Comparison of ENCODE assay signal across 9 mouse cellular contexts in the genomic region with DNA sequence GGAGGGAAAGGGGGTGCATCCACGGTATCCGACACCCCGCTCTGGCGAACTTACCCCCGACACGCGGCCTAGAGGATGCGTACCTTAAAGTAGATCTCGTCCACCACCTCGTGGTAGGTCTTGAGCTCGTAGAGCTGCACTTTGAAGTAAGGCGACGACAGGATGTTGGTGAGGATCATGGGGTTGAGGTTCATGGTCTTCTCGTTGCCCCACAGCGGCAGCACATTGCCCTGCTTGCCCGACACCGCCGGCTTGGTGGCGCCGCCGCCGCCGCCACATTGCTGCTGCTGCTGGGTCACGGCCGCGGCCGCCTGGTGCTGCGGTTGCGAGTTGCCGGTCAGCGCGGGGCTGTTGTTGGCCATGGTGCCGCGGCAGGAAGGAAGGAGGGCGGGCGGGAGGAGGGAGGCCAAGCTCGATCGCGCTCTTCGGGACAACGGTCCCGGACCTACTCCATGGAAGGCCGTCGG. TPM values are rescaled to one million over a fixed set of nuclear protein-coding genes. Genes with fewer than 3 reads are reported as not detected.
DNase-seq lines count a peak whose midpoint lies in the region; ATAC-seq and TF ChIP-seq lines count a peak whose summit lies in the region.
"Had no signal": no experiment of that assay in that cellular context is flagged by ENCODE, and none has a peak within 500 bp of the region (broad histone marks: within the 10 kb centered on the region; RNA-seq: fewer than 3 reads in every experiment).

No protein-coding gene starts in this region.

- no peaks in the 10 kb centered on the region for H3K9me3 ChIP-seq in neural tube, embryonic 11.5 days (ENCODE audit: control insufficient read depth, low read length)
- no peaks in the 10 kb centered on the region for H3K9me3 ChIP-seq in embryonic facial prominence, embryonic 12.5 days
- H3K9me3 ChIP-seq in kidney, embryonic 14.5 days (ENCODE audit: control insufficient read depth, low read length) = no peaks in the 10 kb centered on the region
- no peaks in the 10 kb centered on the region for H3K9me3 ChIP-seq in liver, embryonic 12.5 days (replicated peaks)
- H3K9me3 ChIP-seq in stomach, embryonic 15.5 days = no peaks in the 10 kb centered on the region

- TF ChIP-seq POLR2A in heart, adult 2 months (IDR thresholded peaks at IDR 0.05; ENCODE audit: insufficient read depth, low read depth, low read length) = no peak
- TF ChIP-seq POLR2A in myocyte (IDR thresholded peaks at IDR 0.05; ENCODE audit: insufficient read length, low read depth) = no peak

- H3K4me3 ChIP-seq in neural tube, embryonic 11.5 days (ENCODE audit: low read depth, low read length) = peak overlapping the region; percentile 86
- H3K4me3 ChIP-seq in embryonic facial prominence, embryonic 12.5 days = peak overlapping the region; percentile 98
- peak overlapping the region; percentile 98 for H3K4me3 ChIP-seq in heart, adult 2 months
- peak overlapping the region; percentile 95 for H3K4me3 ChIP-seq in kidney, embryonic 14.5 days (ENCODE audit: low read length)
- H3K4me3 ChIP-seq in liver, embryonic 12.5 days = peak overlapping the region; percentile 96
- H3K4me3 ChIP-seq in myocyte = peak overlapping the region; percentile 99
- peak overlapping the region; percentile 84 for H3K4me3 ChIP-seq in stomach, embryonic 15.5 days (replicated peaks)

- peak overlapping the region; percentile 98 for H3ac ChIP-seq in myocyte (ENCODE audit: control insufficient read depth, insufficient read length)

- no peaks in the 10 kb centered on the region for H3K36me3 ChIP-seq in neural tube, embryonic 11.5 days (ENCODE audit: control insufficient read depth, insufficient read depth, low read length)
- peaks cover 6% of the 10 kb centered on the region for H3K36me3 ChIP-seq in embryonic facial prominence, embryonic 12.5 days
- peaks cover 19% of the 10 kb centered on the region for H3K36me3 ChIP-seq in heart, adult 2 months (ENCODE audit: control insufficient read depth, insufficient read depth, low read length)
- peaks cover 25% of the 10 kb centered on the region for H3K36me3 ChIP-seq in kidney, embryonic 14.5 days (ENCODE audit: control insufficient read depth, insufficient read depth, low read length)
- H3K36me3 ChIP-seq in liver, embryonic 12.5 days = peaks cover 28% of the 10 kb centered on the region
- H3K36me3 ChIP-seq in myocyte (ENCODE audit: control insufficient read depth, insufficient read depth) = peaks cover 25% of the 10 kb centered on the region
- H3K36me3 ChIP-seq in stomach, embryonic 15.5 days = no peaks in the 10 kb centered on the region; the same call in 1 of the 2 replicates

- WGBS in neural tube, embryonic 11.5 days = under 1% methylated on average over 42 of the region's 44 CpGs
- under 1% methylated on average over 44 of the region's 44 CpGs for WGBS in embryonic facial prominence, embryonic 12.5 days
- under 1% methylated on average over 44 of the region's 44 CpGs for WGBS in heart, adult 2 months
- WGBS in kidney, embryonic 14.5 days = under 1% methylated on average over 44 of the region's 44 CpGs
- WGBS in liver, embryonic 12.5 days (ENCODE audit: insufficient replicate concordance) = under 1% methylated on average over 42 of the region's 44 CpGs
- under 1% methylated on average over 38 of the region's 44 CpGs for WGBS in stomach, embryonic 15.5 days

- H3K27me3 ChIP-seq in neural tube, embryonic 11.5 days (ENCODE audit: control insufficient read depth, insufficient read depth, low read length) = no peaks in the 10 kb centered on the region
- H3K27me3 ChIP-seq in embryonic facial prominence, embryonic 12.5 days = no peaks in the 10 kb centered on the region
- no peaks in the 10 kb centered on the region for H3K27me3 ChIP-seq in heart, adult 2 months (ENCODE audit: control insufficient read depth, insufficient read depth, low read length)
- no peaks in the 10 kb centered on the region for H3K27me3 ChIP-seq in kidney, embryonic 14.5 days (ENCODE audit: control insufficient read depth, insufficient read depth, low read length)
- H3K27me3 ChIP-seq in liver, embryonic 12.5 days (replicated peaks) = no peaks in the 10 kb centered on the region
- H3K27me3 ChIP-seq in myocyte (ENCODE audit: control insufficient read depth, insufficient read depth, insufficient read length) = no peaks in the 10 kb centered on the region
- H3K27me3 ChIP-seq in stomach, embryonic 15.5 days (replicated peaks) = no peaks in the 10 kb centered on the region

- H3K9ac ChIP-seq in neural tube, embryonic 11.5 days (ENCODE audit: low read length) = peak overlapping the region; percentile 87
- peak overlapping the region; percentile 93 for H3K9ac ChIP-seq in embryonic facial prominence, embryonic 12.5 days
- H3K9ac ChIP-seq in heart, adult 2 months (ENCODE audit: low read depth, low read length) = peak overlapping the region; percentile 92
- peak overlapping the region; percentile 96 for H3K9ac ChIP-seq in kidney, embryonic 14.5 days (ENCODE audit: low read depth, low read length)
- peak overlapping the region; percentile 96 for H3K9ac ChIP-seq in liver, embryonic 12.5 days
- H3K9ac ChIP-seq in stomach, embryonic 15.5 days = peak overlapping the region; percentile 90

- peak overlapping the region; percentile 95 for H3K27ac ChIP-seq in neural tube, embryonic 11.5 days (ENCODE audit: low read depth, low read length)
- H3K27ac ChIP-seq in embryonic facial prominence, embryonic 12.5 days = peak overlapping the region; percentile 99
- peak overlapping the region; percentile 96 for H3K27ac ChIP-seq in heart, adult 2 months
- H3K27ac ChIP-seq in kidney, embryonic 14.5 days (ENCODE audit: low read depth, low read length) = peak overlapping the region; percentile 100
- peak overlapping the region; percentile 95 for H3K27ac ChIP-seq in liver, embryonic 12.5 days
- H3K27ac ChIP-seq in stomach, embryonic 15.5 days = peak overlapping the region; percentile 100

- no peak for TF ChIP-seq EP300 in heart, adult 2 months (IDR thresholded peaks at IDR 0.05; ENCODE audit: insufficient read depth, low read depth, low read length)

- peak overlapping the region; percentile 97 for H3K4me2 ChIP-seq in neural tube, embryonic 11.5 days (ENCODE audit: low read depth)
- H3K4me2 ChIP-seq in embryonic facial prominence, embryonic 12.5 days (replicated peaks) = peak overlapping the region; percentile 89
- peak overlapping the region; percentile 68 for H3K4me2 ChIP-seq in kidney, embryonic 14.5 days (replicated peaks; ENCODE audit: low read depth, low read length)
- peak overlapping the region; percentile 88 for H3K4me2 ChIP-seq in liver, embryonic 12.5 days
- peak overlapping the region; percentile 93 for H3K4me2 ChIP-seq in myocyte (ENCODE audit: low read depth)
- H3K4me2 ChIP-seq in stomach, embryonic 15.5 days = peak overlapping the region; percentile 73

- intact Hi-C loops in heart, adult 2 months (cut with DNase I) = loop anchor here (5.0 to 10.0 kb wide), 4 partner anchors 54 to 346 kb away; a partner anchor contains a TSS

- H3K4me1 ChIP-seq in neural tube, embryonic 11.5 days (ENCODE audit: control insufficient read depth, insufficient read depth, low read length) = peaks cover 7% of the 10 kb centered on the region
- H3K4me1 ChIP-seq in embryonic facial prominence, embryonic 12.5 days = peaks cover 10% of the 10 kb centered on the region
- peaks cover 7% of the 10 kb centered on the region for H3K4me1 ChIP-seq in heart, adult 2 months (ENCODE audit: control insufficient read depth, insufficient read depth, low read length)
- peaks cover 13% of the 10 kb centered on the region; the same call in 1 of the 2 replicates for H3K4me1 ChIP-seq in kidney, embryonic 14.5 days (ENCODE audit: control insufficient read depth, insufficient read depth, low read length)
- H3K4me1 ChIP-seq in liver, embryonic 12.5 days = peaks cover 33% of the 10 kb centered on the region
- peaks cover 5% of the 10 kb centered on the region; the same call in 1 of the 2 replicates for H3K4me1 ChIP-seq in stomach, embryonic 15.5 days

- 0 out of 2 replicates have a peak, but pooled peaks cover 3% of the 10 kb centered on the region for H3K79me2 ChIP-seq in heart, adult 2 months (replicated peaks; ENCODE audit: control insufficient read depth, insufficient read depth, low read length)
- H3K79me2 ChIP-seq in myocyte (ENCODE audit: control insufficient read depth, insufficient read depth) = peaks cover 53% of the 10 kb centered on the region

- DNase-seq in neural tube, embryonic 11.5 days (ENCODE audit: low spot score) = no peak
- no peak for DNase-seq in neural tube, embryonic 10.5 days (ENCODE audit: extremely low spot score, low spot score)
- peak in 1 of 2 experiments; percentile 71 for DNase-seq in heart, adult 2 months

- TF ChIP-seq CTCF in heart, adult 2 months (IDR thresholded peaks at IDR 0.05) = peak; percentile 49

- ATAC-seq in neural tube, embryonic 11.5 days (ENCODE audit: insufficient read depth, low FRiP score, low TSS enrichment) = peak; percentile 75
- peak; percentile 87 for ATAC-seq in embryonic facial prominence, embryonic 12.5 days (ENCODE audit: insufficient number of reproducible peaks, insufficient read depth, low FRiP score, low TSS enrichment)
- peak; percentile 89 for ATAC-seq in kidney, embryonic 14.5 days (ENCODE audit: low FRiP score, low TSS enrichment)
- peak; percentile 85 for ATAC-seq in liver, embryonic 12.5 days
- peak; percentile 84 for ATAC-seq in stomach, embryonic 15.5 days (ENCODE audit: insufficient read depth, low FRiP score, low read depth)

RNA-seq across cellular contexts. Expression of a gene that starts 0.4 kb away (rescaled TPM):
- polyA plus RNA-seq in neural tube, embryonic 11.5 days (2014; fragmentation: Nextera tagmentation; extraction: Ambion mirVana) = 59.0 and 59.8 TPM in 2 replicates
- polyA plus RNA-seq in embryonic facial prominence, embryonic 12.5 days (2016; fragmentation: Nextera tagmentation; extraction: Ambion mirVana) = 82.3 and 91.7 TPM in 2 replicates
- total RNA-seq in heart, adult 2 months (2021) = 10 to 100 TPM; 17.3 to 21.1 TPM
- 13.6 and 17.8 TPM in 2 replicates for polyA plus RNA-seq in heart, adult 2 months (2012; rRNA removed)
- 58.3 and 73.7 TPM in 2 replicates for polyA plus RNA-seq in kidney, embryonic 14.5 days (2014; fragmentation: Nextera tagmentation; extraction: Ambion mirVana)
- 58.1 and 59.1 TPM in 2 replicates for polyA plus RNA-seq in liver, embryonic 12.5 days (2016; fragmentation: Nextera tagmentation; extraction: Ambion mirVana)
- polyA plus RNA-seq in myocyte (2012; fragmentation: generic; extraction: Trizol) = 19.0 TPM
- 84.5 and 88.8 TPM in 2 replicates for polyA plus RNA-seq in stomach, embryonic 15.5 days (2015; fragmentation: Nextera tagmentation; extraction: Ambion mirVana)

RNA-seq across cellular contexts. Expression of a gene that starts 21.3 kb away (rescaled TPM):
- polyA plus RNA-seq in neural tube, embryonic 11.5 days (2014; fragmentation: Nextera tagmentation; extraction: Ambion mirVana) = not detected in 2 replicates
- polyA plus RNA-seq in embryonic facial prominence, embryonic 12.5 days (2016; fragmentation: Nextera tagmentation; extraction: Ambion mirVana) = 0.14 and 0.17 TPM in 2 replicates
- total RNA-seq in heart, adult 2 months (2021) = under 1 TPM; 0.08 to 0.16 TPM
- polyA plus RNA-seq in heart, adult 2 months (2012; rRNA removed) = 0.27 and 0.47 TPM in 2 replicates
- not detected in 2 replicates for polyA plus RNA-seq in kidney, embryonic 14.5 days (2014; fragmentation: Nextera tagmentation; extraction: Ambion mirVana)
- polyA plus RNA-seq in liver, embryonic 12.5 days (2016; fragmentation: Nextera tagmentation; extraction: Ambion mirVana) = 0.07 and 0.10 TPM in 2 replicates
- polyA plus RNA-seq in myocyte (2012; fragmentation: generic; extraction: Trizol) = 0.26 TPM
- 0.08 and 0.14 TPM in 2 replicates for polyA plus RNA-seq in stomach, embryonic 15.5 days (2015; fragmentation: Nextera tagmentation; extraction: Ambion mirVana)

RNA-seq across cellular contexts. Expression of a gene that starts 28.6 kb away (rescaled TPM):
- 0.58 and 0.81 TPM in 2 replicates for polyA plus RNA-seq in neural tube, embryonic 11.5 days (2014; fragmentation: Nextera tagmentation; extraction: Ambion mirVana)
- 1.6 and 1.9 TPM in 2 replicates for polyA plus RNA-seq in embryonic facial prominence, embryonic 12.5 days (2016; fragmentation: Nextera tagmentation; extraction: Ambion mirVana)
- total RNA-seq in heart, adult 2 months (2021) = not detected
- polyA plus RNA-seq in heart, adult 2 months (2012; rRNA removed) = not detected in 2 replicates
- polyA plus RNA-seq in kidney, embryonic 14.5 days (2014; fragmentation: Nextera tagmentation; extraction: Ambion mirVana) = 0.43 and 0.51 TPM in 2 replicates
- polyA plus RNA-seq in liver, embryonic 12.5 days (2016; fragmentation: Nextera tagmentation; extraction: Ambion mirVana) = 0.11 and 0.14 TPM in 2 replicates
- polyA plus RNA-seq in myocyte (2012; fragmentation: generic; extraction: Trizol) = not detected
- 0.41 and 0.44 TPM in 2 replicates for polyA plus RNA-seq in stomach, embryonic 15.5 days (2015; fragmentation: Nextera tagmentation; extraction: Ambion mirVana)
- total RNA-seq: adrenal gland, adult 18-20 months had no signal

RNA-seq across cellular contexts. Expression of a gene that starts 29.1 kb away (rescaled TPM):
- not detected in 2 replicates for polyA plus RNA-seq in neural tube, embryonic 11.5 days (2014; fragmentation: Nextera tagmentation; extraction: Ambion mirVana)
- not detected in 2 replicates for polyA plus RNA-seq in embryonic facial prominence, embryonic 12.5 days (2016; fragmentation: Nextera tagmentation; extraction: Ambion mirVana)
- not detected for total RNA-seq in heart, adult 2 months (2021)
- polyA plus RNA-seq in heart, adult 2 months (2012; rRNA removed) = not detected in 2 replicates
- not detected in 2 replicates for polyA plus RNA-seq in kidney, embryonic 14.5 days (2014; fragmentation: Nextera tagmentation; extraction: Ambion mirVana)
- polyA plus RNA-seq in liver, embryonic 12.5 days (2016; fragmentation: Nextera tagmentation; extraction: Ambion mirVana) = not detected in 2 replicates
- not detected for polyA plus RNA-seq in myocyte (2012; fragmentation: generic; extraction: Trizol)
- polyA plus RNA-seq in stomach, embryonic 15.5 days (2015; fragmentation: Nextera tagmentation; extraction: Ambion mirVana) = 0.54 TPM in 1 of 2 replicates, not detected in the other
- total RNA-seq: adrenal gland, adult 18-20 months had no signal
